Mouse (Mus musculus) MEL (cell line): ENCODE measurements at regions not wholly inside any gene's neighbourhood (a gene's known extent, or its start where the extent isn't known, plus 50 kb on each side); places are given as distances from the start of the nearest gene placed in this dataset.

ENCODE experiments used
- DNase-seq: peaks from one replicate; pipeline ENCODE4 v3.0.0; 2011; ENCODE audit warnings: low read depth, low spot score
- H3K27ac ChIP-seq: 2 replicates; pipeline ENCODE4 v1.5.1; 2012; ENCODE audit warnings: low read depth, mild to moderate bottlenecking, control low read depth, low read length, moderate library complexity; ENCODE audit not compliant: control insufficient read depth
- H3K27me3 ChIP-seq, 2 experiments: fragments of 150-350 bp in 1 of 2; sonication (generic) in 1 of 2; 2 replicates each; pipeline ENCODE4 v1.6.1; 2012; ENCODE audit warnings: low read length in 2 of 2, mild to moderate bottlenecking in 2 of 2, improper control_type of control experiment in 1 of 2, moderate library complexity in 1 of 2; ENCODE audit not compliant: insufficient read depth in 2 of 2, control insufficient read depth in 1 of 2
- H3K36me3 ChIP-seq, 2 experiments: 2 replicates each; pipeline ENCODE4 v1.6.1; 2012 to 2014; ENCODE audit warnings: low read length in 2 of 2, improper control_type of control experiment in 1 of 2, inconsistent platforms in 1 of 2, mild to moderate bottlenecking in 1 of 2; ENCODE audit not compliant: insufficient read depth in 2 of 2, control insufficient read depth in 1 of 2
- H3K4me1 ChIP-seq, 2 experiments: fragments of 150-350 bp in 1 of 2; sonication (generic) in 1 of 2; 2 replicates each; pipeline ENCODE4 v1.6.1; 2012; ENCODE audit warnings: low read length in 2 of 2, improper control_type of control experiment in 1 of 2, mild to moderate bottlenecking in 1 of 2; ENCODE audit not compliant: insufficient read depth in 2 of 2, control insufficient read depth in 1 of 2
- H3K4me3 ChIP-seq, 2 experiments: fragments of 150-350 bp in 1 of 2; sonication (generic) in 1 of 2; 2 replicates each; pipeline ENCODE4 v1.5.1; 2012; ENCODE audit warnings: low read depth in 2 of 2, low read length in 2 of 2, mild to moderate bottlenecking in 2 of 2, moderate library complexity in 2 of 2, control low read depth in 1 of 2, improper control_type of control experiment in 1 of 2; ENCODE audit not compliant: control insufficient read depth in 1 of 2, insufficient read depth in 1 of 2
- H3K79me2 ChIP-seq: 2 replicates; pipeline ENCODE4 v1.6.1; 2012; ENCODE audit warnings: mild to moderate bottlenecking, low read length, moderate library complexity; ENCODE audit not compliant: control insufficient read depth, poor library complexity, insufficient read depth
- H3K9ac ChIP-seq: 2 replicates; pipeline ENCODE4 v1.6.1; 2012; ENCODE audit warnings: low read depth, mild to moderate bottlenecking, control low read depth, low read length, moderate library complexity; ENCODE audit not compliant: control insufficient read depth, poor library complexity, severe bottlenecking
- H3K9me3 ChIP-seq: fragments of 150-350 bp; sonication (generic); replicated peaks from 2 replicates; pipeline ENCODE4 v1.6.1; 2012; ENCODE audit warnings: mild to moderate bottlenecking, low read length, improper control_type of control experiment, moderate library complexity; ENCODE audit not compliant: insufficient read depth
- CHD1 ChIP-seq: IDR thresholded peaks from 2 replicates; pipeline ENCODE4 v1.6.1; 2012; ENCODE audit warnings: low read depth, mild to moderate bottlenecking, inconsistent platforms, low read length, improper control_type of control experiment
- E2F4 ChIP-seq: IDR thresholded peaks from 2 replicates; pipeline ENCODE4 v1.6.1; 2011; ENCODE audit warnings: low read depth, low read length, improper control_type of control experiment, borderline replicate concordance
- ELF1 ChIP-seq: IDR thresholded peaks from 2 replicates; pipeline ENCODE4 v1.6.1; 2014; ENCODE audit warnings: low read depth, mild to moderate bottlenecking, inconsistent platforms, low read length, improper control_type of control experiment, moderate library complexity
- EP300 ChIP-seq, 2 experiments: IDR thresholded peaks; 2 replicates each; pipeline ENCODE4 v1.6.1; 2011; ENCODE audit warnings: improper control_type of control experiment in 2 of 2, low read length in 2 of 2, low read depth in 1 of 2, mild to moderate bottlenecking in 1 of 2
- GABPA ChIP-seq: IDR thresholded peaks from 2 replicates; pipeline ENCODE4 v1.6.1; 2012; ENCODE audit warnings: low read depth, mild to moderate bottlenecking, inconsistent platforms, low read length, improper control_type of control experiment, moderate library complexity
- GATA1 ChIP-seq: IDR thresholded peaks from 2 replicates; pipeline ENCODE4 v1.6.1; 2011; ENCODE audit warnings: low read depth, low read length, improper control_type of control experiment
- HCFC1 ChIP-seq: IDR thresholded peaks from 2 replicates; pipeline ENCODE4 v1.6.1; 2012; ENCODE audit warnings: low read depth, mild to moderate bottlenecking, inconsistent platforms, low read length, improper control_type of control experiment, moderate library complexity
- MAFK ChIP-seq: IDR thresholded peaks from 2 replicates; pipeline ENCODE4 v1.6.1; 2011; ENCODE audit warnings: low read depth, mild to moderate bottlenecking, low read length, improper control_type of control experiment, borderline replicate concordance
- MEF2A ChIP-seq: IDR thresholded peaks from 2 replicates; pipeline ENCODE4 v1.6.1; 2014; ENCODE audit warnings: low read depth, mild to moderate bottlenecking, inconsistent platforms, low read length, improper control_type of control experiment; ENCODE audit not compliant: poor library complexity, insufficient replicate concordance, severe bottlenecking; ENCODE audit errors: extremely low read depth
- MYB ChIP-seq: IDR thresholded peaks from 2 replicates; pipeline ENCODE4 v1.6.1; 2011; ENCODE audit warnings: mild to moderate bottlenecking, low read depth, low read length, improper control_type of control experiment
- NRF1 ChIP-seq: IDR thresholded peaks from 2 replicates; pipeline ENCODE4 v1.6.1; 2014; ENCODE audit warnings: low read depth, mild to moderate bottlenecking, inconsistent platforms, low read length, improper control_type of control experiment, moderate library complexity; ENCODE audit not compliant: poor library complexity, insufficient read depth, severe bottlenecking
- POLR2AphosphoS5 ChIP-seq: IDR thresholded peaks from 2 replicates; pipeline ENCODE4 v1.6.1; 2012; ENCODE audit warnings: low read depth, borderline replicate concordance, mild to moderate bottlenecking, inconsistent platforms, low read length, moderate library complexity, mixed read lengths
- RAD21 ChIP-seq: IDR thresholded peaks from 2 replicates; pipeline ENCODE4 v1.6.1; 2011; ENCODE audit warnings: mild to moderate bottlenecking, low read depth, low read length, improper control_type of control experiment
- RCOR1 ChIP-seq: IDR thresholded peaks from 2 replicates; pipeline ENCODE4 v1.6.1; 2012; ENCODE audit warnings: low read depth, mild to moderate bottlenecking, inconsistent platforms, low read length, improper control_type of control experiment
- TBP ChIP-seq: IDR thresholded peaks from 2 replicates; pipeline ENCODE4 v1.8.0; 2011; ENCODE audit warnings: low read depth, low read length, improper control_type of control experiment
- TCF12 ChIP-seq: IDR thresholded peaks from 2 replicates; pipeline ENCODE4 v1.6.1; 2014; ENCODE audit warnings: low read depth, mild to moderate bottlenecking, inconsistent platforms, low read length, improper control_type of control experiment, moderate library complexity
- USF2 ChIP-seq, 2 experiments: IDR thresholded peaks; 2 replicates each; pipeline ENCODE4 v1.6.1; 2011 to 2012; ENCODE audit warnings: improper control_type of control experiment in 2 of 2, low read length in 2 of 2, borderline replicate concordance in 1 of 2, inconsistent platforms in 1 of 2, low read depth in 1 of 2, mild to moderate bottlenecking in 1 of 2; ENCODE audit not compliant: insufficient read depth in 1 of 2

- DNase-seq = no peak
- Histone ChIP-seq H3K36me3 (no peaks in the 10 kb centered on the region), H3K4me1 (no peaks in the 10 kb centered on the region), H3K4me3 (no peak overlapping the region), H3K79me2 (no peaks in the 10 kb centered on the region), H3K27ac (no peak overlapping the region), H3K27me3 (no peaks in the 10 kb centered on the region), H3K9me3 (no peaks in the 10 kb centered on the region; the same call in 1 of the 2 replicates), H3K9ac (no peak overlapping the region)
- TF ChIP-seq HCFC1 = no peak
- no peak for TF ChIP-seq USF2 (IDR thresholded peaks at IDR 0.05; ENCODE audit: borderline replicate concordance in 1 of 2, insufficient read depth in 1 of 2, low read depth in 1 of 2, low read length in 2 of 2)
- no peak for TF ChIP-seq GATA1
- no peak for TF ChIP-seq RAD21
Measured at GRCm38 (mm10) chr3:18671681-18672080, 723.5 kb downstream of the Cypt12 start.

DNA sequence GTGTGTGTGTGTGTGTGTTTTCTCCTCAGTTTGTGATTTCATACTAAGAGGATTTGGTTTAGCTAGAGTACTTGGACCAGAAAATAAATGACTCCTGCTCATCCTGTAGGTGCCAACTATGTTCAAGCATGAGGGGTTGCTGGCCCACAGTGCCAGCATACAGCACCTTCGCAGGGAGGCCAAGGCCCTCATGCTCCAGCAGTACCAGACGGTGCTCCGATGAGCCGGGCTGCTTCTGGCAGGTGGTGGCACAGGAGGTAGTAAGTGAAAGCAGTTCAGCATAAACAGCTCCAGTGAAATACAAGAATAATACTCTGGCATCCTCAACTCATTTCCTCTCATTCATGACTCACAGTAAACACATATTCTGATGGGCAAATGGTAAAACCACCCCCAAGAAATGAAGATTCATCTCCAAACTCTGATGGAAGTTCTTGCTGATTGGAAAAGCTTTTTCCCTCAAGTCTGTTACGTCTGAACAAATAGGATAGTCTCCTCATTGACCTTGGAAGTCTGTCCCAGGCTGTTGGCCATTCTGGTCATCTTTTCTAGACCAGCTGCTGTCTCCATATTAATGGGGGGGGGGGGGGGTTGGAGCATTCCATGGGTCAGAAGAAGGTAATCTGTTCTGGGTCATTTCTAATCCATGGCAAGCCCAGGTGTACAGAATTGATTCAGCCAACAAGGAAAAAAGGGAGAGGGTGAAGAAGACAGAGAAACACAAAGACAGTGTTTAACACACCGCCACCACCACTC lies 735.3 kb downstream of the Cypt12 start:
- Histone ChIP-seq H3K79me2 (no peaks in the 10 kb centered on the region), H3K36me3 (no peaks in the 10 kb centered on the region), H3K9me3 (no peaks in the 10 kb centered on the region), H3K9ac (no peak overlapping the region), H3K27me3 (no peaks in the 10 kb centered on the region), H3K27ac (no peak overlapping the region), H3K4me1 (no peaks in the 10 kb centered on the region), H3K4me3 (no peak overlapping the region)
- TF ChIP-seq RCOR1 (no peak), MEF2A (no peak), TBP (no peak), NRF1 (no peak), CHD1 (no peak), MYB (no peak), TCF12 (no peak)
- DNase-seq = no peak

GRCm38 (mm10) chr3:18695113-18695792 lies 747.0 kb downstream of the Cypt12 start:
- Histone ChIP-seq H3K27ac (no peak overlapping the region), H3K4me3 (no peak overlapping the region), H3K9ac (no peak overlapping the region), H3K79me2 (no peaks in the 10 kb centered on the region), H3K27me3 (no peaks in the 10 kb centered on the region), H3K36me3 (no peaks in the 10 kb centered on the region), H3K9me3 (no peaks in the 10 kb centered on the region), H3K4me1 (no peaks in the 10 kb centered on the region)
- no peak for TF ChIP-seq E2F4
- TF ChIP-seq ELF1 = no peak
- TF ChIP-seq EP300 (IDR thresholded peaks at IDR 0.05; ENCODE audit: low read depth in 1 of 2, low read length in 2 of 2) = no peak
- TF ChIP-seq CHD1 = no peak
- TF ChIP-seq MAFK = no peak
- no peak for TF ChIP-seq TBP
- TF ChIP-seq USF2 (IDR thresholded peaks at IDR 0.05; ENCODE audit: borderline replicate concordance in 1 of 2, insufficient read depth in 1 of 2, low read depth in 1 of 2, low read length in 2 of 2) = no peak
- no peak for TF ChIP-seq MYB
- TF ChIP-seq GABPA = no peak
- TF ChIP-seq POLR2AphosphoS5 = no peak
- no peak for DNase-seq
